Mouse (Mus musculus) kidney, embryonic 14.5 days (tissue): Measurements from ENCODE around the gene Slc31a2. TPM values are rescaled to one million over a fixed set of nuclear protein-coding genes. Genes with fewer than 3 reads are reported as not detected.

Source experiments
- ATAC-seq: fragments of 200-750 bp; cut with Nextera tagmentation; 2 replicates; pipeline ENCODE4 v1.8.0; 2017; ENCODE audit warnings: moderate number of reproducible peaks, mild to moderate bottlenecking, moderate TSS enrichment, moderate library complexity; ENCODE audit not compliant: low FRiP score, low TSS enrichment
- H3K27ac ChIP-seq: fragments of 300-500 bp; sonication (generic); 2 replicates; pipeline ENCODE4 v1.5.1; 2014; ENCODE audit warnings: low read depth, mild to moderate bottlenecking, low read length, moderate library complexity, mixed read lengths
- H3K27me3 ChIP-seq: fragments of 300-500 bp; sonication (generic); 2 replicates; pipeline ENCODE4 v1.6.1; 2014; ENCODE audit warnings: mild to moderate bottlenecking, low read length; ENCODE audit not compliant: control insufficient read depth, insufficient read depth
- H3K36me3 ChIP-seq: fragments of 300-500 bp; sonication (generic); 2 replicates; pipeline ENCODE4 v1.6.1; 2014; ENCODE audit warnings: low read length, mixed read lengths; ENCODE audit not compliant: control insufficient read depth, insufficient read depth
- H3K4me1 ChIP-seq: fragments of 300-500 bp; sonication (generic); 2 replicates; pipeline ENCODE4 v1.6.1; 2014; ENCODE audit warnings: low read length, mixed read lengths; ENCODE audit not compliant: control insufficient read depth, insufficient read depth
- H3K4me2 ChIP-seq: fragments of 300-500 bp; sonication (generic); replicated peaks from 2 replicates; pipeline ENCODE4 v1.6.1; 2014; ENCODE audit warnings: low read depth, mild to moderate bottlenecking, low read length
- H3K4me3 ChIP-seq: fragments of 300-500 bp; sonication (generic); 2 replicates; pipeline ENCODE4 v1.5.1; 2014; ENCODE audit warnings: mild to moderate bottlenecking, low read length
- H3K9ac ChIP-seq: fragments of 300-500 bp; sonication (generic); 2 replicates; pipeline ENCODE4 v1.6.1; 2014; ENCODE audit warnings: low read depth, mild to moderate bottlenecking, low read length, moderate library complexity
- H3K9me3 ChIP-seq: fragments of 300-500 bp; sonication (generic); 2 replicates; pipeline ENCODE4 v1.6.1; 2016; ENCODE audit warnings: low read length; ENCODE audit not compliant: control insufficient read depth
- WGBS: fragments of 180-500 bp; shearing (Covaris S2); extraction: QIAGEN DNeasy Blood & Tissue Kit; methylation state at CpG from one replicate; pipeline ENCODE4 v1.1.7; 2014; 5-methylcytosine and 5-hydroxymethylcytosine counted together
- polyA plus RNA-seq: library from polyadenylated mRNA; unstranded; fragments of >200 nt; fragmentation: Nextera tagmentation; extraction: Ambion mirVana; gene quantifications from 2 replicates; pipeline ENCODE4 v1.2.1, GENCODE M21; 2014

The Slc31a2 gene
- polyA plus RNA-seq, 1 experiment from 2014 or later = 19.9 TPM

- Histone ChIP-seq H3K9me3 (no peaks in the 10 kb centered on the region), H3K4me2 (no peak overlapping the region), H3K4me3 (no peak overlapping the region), H3K9ac (no peak overlapping the region), H3K27ac (no peak overlapping the region), H3K4me1 (no peaks in the 10 kb centered on the region), H3K36me3 (peaks cover 51% of the 10 kb centered on the region), H3K27me3 (no peaks in the 10 kb centered on the region)
- 92% methylated on average over 2 of the region's 2 CpGs for WGBS
- ATAC-seq = no peak
These were observed 37.6 kb downstream of the Slc31a2 start for GRCm38 (mm10) chr4:62300001-62300400.

GRCm38 (mm10) chr4:62302795-62303194 is 40.4 kb downstream of the Slc31a2 start:
- H3K9ac ChIP-seq = no peak overlapping the region
- H3K4me3 ChIP-seq = no peak overlapping the region
- 36% methylated on average over 2 of the region's 2 CpGs for WGBS
- H3K4me1 ChIP-seq = no peaks in the 10 kb centered on the region
- no peaks in the 10 kb centered on the region for H3K27me3 ChIP-seq
- H3K4me2 ChIP-seq = no peak overlapping the region
- no peak overlapping the region for H3K27ac ChIP-seq
- H3K36me3 ChIP-seq = peaks cover 56% of the 10 kb centered on the region
- no peak for ATAC-seq
- no peaks in the 10 kb centered on the region for H3K9me3 ChIP-seq

- no peak overlapping the region for H3K27ac ChIP-seq
- 81% methylated on average over 1 of the region's 1 CpGs for WGBS
- no peaks in the 10 kb centered on the region for H3K27me3 ChIP-seq
- H3K4me1 ChIP-seq = no peaks in the 10 kb centered on the region
- H3K4me3 ChIP-seq = no peak overlapping the region
- ATAC-seq = no peak
- H3K4me2 ChIP-seq = no peak overlapping the region
- H3K9me3 ChIP-seq = no peaks in the 10 kb centered on the region
- peaks cover 58% of the 10 kb centered on the region for H3K36me3 ChIP-seq
- H3K9ac ChIP-seq = no peak overlapping the region
These were observed 40.9 kb downstream of the Slc31a2 start for GRCm38 (mm10) chr4:62303288-62303687.

GRCm38 (mm10) chr4:62306301-62306700 is 43.9 kb downstream of the Slc31a2 start:
- H3K4me2 ChIP-seq = no peak overlapping the region
- H3K27ac ChIP-seq = no peak overlapping the region
- 90% methylated on average over 1 of the region's 1 CpGs for WGBS
- H3K27me3 ChIP-seq = no peaks in the 10 kb centered on the region
- H3K9me3 ChIP-seq = no peaks in the 10 kb centered on the region
- no peak overlapping the region for H3K9ac ChIP-seq
- no peaks in the 10 kb centered on the region for H3K4me1 ChIP-seq
- ATAC-seq = no peak
- H3K36me3 ChIP-seq = peaks cover 39% of the 10 kb centered on the region
- H3K4me3 ChIP-seq = no peak overlapping the region

- H3K27me3 ChIP-seq = no peaks in the 10 kb centered on the region
- no peak overlapping the region for H3K4me2 ChIP-seq
- H3K36me3 ChIP-seq = peaks cover 38% of the 10 kb centered on the region
- no peak for ATAC-seq
- no peak overlapping the region for H3K9ac ChIP-seq
- WGBS = 89% methylated on average over 4 of the region's 4 CpGs
- no peaks in the 10 kb centered on the region for H3K4me1 ChIP-seq
- H3K4me3 ChIP-seq = no peak overlapping the region
- H3K9me3 ChIP-seq = no peaks in the 10 kb centered on the region
- no peak overlapping the region for H3K27ac ChIP-seq
These were observed 44.5 kb downstream of the Slc31a2 start for GRCm38 (mm10) chr4:62306840-62307239.

- ATAC-seq = no peak
- H3K36me3 ChIP-seq = peaks cover 35% of the 10 kb centered on the region
These were observed 46.0 kb downstream of the Slc31a2 start for GRCm38 (mm10) chr4:62308406-62308805.

GRCm38 (mm10) chr4:62312821-62313220 is 50.5 kb downstream of the Slc31a2 start:
- H3K9ac ChIP-seq = no peak overlapping the region
- H3K27ac ChIP-seq = no peak overlapping the region
- no peaks in the 10 kb centered on the region for H3K9me3 ChIP-seq
- no peaks in the 10 kb centered on the region for H3K4me1 ChIP-seq
- peaks cover 17% of the 10 kb centered on the region for H3K36me3 ChIP-seq
- H3K4me3 ChIP-seq = no peak overlapping the region
- no peak for ATAC-seq
- no peaks in the 10 kb centered on the region for H3K27me3 ChIP-seq
- 90% methylated on average over 2 of the region's 2 CpGs for WGBS
- H3K4me2 ChIP-seq = no peak overlapping the region

More at GRCm38 (mm10) chr4:62308406-62308805, 46.0 kb downstream of the Slc31a2 start:
- Histone ChIP-seq H3K4me1 (no peaks in the 10 kb centered on the region), H3K4me2 (no peak overlapping the region), H3K9ac (no peak overlapping the region), H3K9me3 (no peaks in the 10 kb centered on the region), H3K4me3 (no peak overlapping the region), H3K27ac (no peak overlapping the region), H3K27me3 (no peaks in the 10 kb centered on the region)

- Histone ChIP-seq H3K9me3 (no peaks in the 10 kb centered on the region), H3K4me2 (no peak overlapping the region), H3K27ac (no peak overlapping the region), H3K36me3 (peaks cover 13% of the 10 kb centered on the region), H3K9ac (no peak overlapping the region), H3K4me3 (no peak overlapping the region), H3K27me3 (no peaks in the 10 kb centered on the region), H3K4me1 (no peaks in the 10 kb centered on the region)
- 90% methylated on average over 9 of the region's 9 CpGs for WGBS
- ATAC-seq = no peak
These were observed 51.4 kb downstream of the Slc31a2 start for GRCm38 (mm10) chr4:62313641-62314211.

- ATAC-seq = no peak
- peaks cover 14% of the 10 kb centered on the region for H3K36me3 ChIP-seq
- H3K27ac ChIP-seq = no peak overlapping the region
- 89% methylated on average over 3 of the region's 3 CpGs for WGBS
- no peak overlapping the region for H3K4me2 ChIP-seq
- H3K9me3 ChIP-seq = no peaks in the 10 kb centered on the region
- H3K4me1 ChIP-seq = no peaks in the 10 kb centered on the region
- H3K27me3 ChIP-seq = no peaks in the 10 kb centered on the region
- H3K4me3 ChIP-seq = no peak overlapping the region
- H3K9ac ChIP-seq = no peak overlapping the region
These were observed 52.2 kb downstream of the Slc31a2 start for GRCm38 (mm10) chr4:62314516-62314915.
